Mouse (Mus musculus) kidney, postnatal 10 days (tissue): ENCODE measurements at regions not wholly inside any gene's neighbourhood (a gene's known extent, or its start where the extent isn't known, plus 50 kb on each side); places are given as distances from the start of the nearest gene placed in this dataset.

Experiments used
- DNase-seq: peaks from one replicate; pipeline ENCODE4 v3.0.0; 2021; ENCODE audit warnings: mixed read lengths

- DNase-seq = no peak
These were observed 92.4 kb upstream of the Hnrnpk start for GRCm38 (mm10) chr13:58495390-58496073.

- DNase-seq = no peak
These were observed 91.6 kb upstream of the Hnrnpk start for GRCm38 (mm10) chr13:58494726-58495125.

GRCm38 (mm10) chr13:58490829-58491228, 87.7 kb upstream of the Hnrnpk start:
- DNase-seq = no peak

- no peak for DNase-seq
These were observed 81.9 kb upstream of the Hnrnpk start for GRCm38 (mm10) chr13:58485011-58485410.

GRCm38 (mm10) chr13:58482701-58483100, 79.6 kb upstream of the Hnrnpk start:
- DNase-seq = no peak

GRCm38 (mm10) chr13:58480928-58481598, 77.9 kb upstream of the Hnrnpk start:
- no peak for DNase-seq

GRCm38 (mm10) chr13:58480388-58480927, 77.3 kb upstream of the Hnrnpk start:
- no peak for DNase-seq

GRCm38 (mm10) chr13:58478438-58478837, 75.3 kb upstream of the Hnrnpk start:
- peak; percentile 55 for DNase-seq

GRCm38 (mm10) chr13:58477253-58477652, 74.1 kb upstream of the Hnrnpk start:
- DNase-seq = no peak

- DNase-seq = no peak
These were observed 73.1 kb upstream of the Hnrnpk start for GRCm38 (mm10) chr13:58476033-58476830.

GRCm38 (mm10) chr13:58475495-58475894, 72.4 kb upstream of the Hnrnpk start:
- DNase-seq = no peak

GRCm38 (mm10) chr13:58472455-58472854, 69.3 kb upstream of the Hnrnpk start:
- no peak for DNase-seq

GRCm38 (mm10) chr13:58471704-58472103, 68.6 kb upstream of the Hnrnpk start:
- DNase-seq = no peak

- DNase-seq = no peak
These were observed 66.6 kb upstream of the Hnrnpk start for GRCm38 (mm10) chr13:58469731-58470130.

- DNase-seq = no peak
These were observed 64.0 kb upstream of the Hnrnpk start for GRCm38 (mm10) chr13:58467097-58467642.

GRCm38 (mm10) chr13:58465206-58466104, 62.3 kb upstream of the Hnrnpk start:
- no peak for DNase-seq
